Mouse (Mus musculus) olfactory bulb, adult 2 months (tissue): Measurements from ENCODE around the gene Sf3b4.

ENCODE experiments used
- CTCF ChIP-seq: fragments of 200-500 bp; IDR thresholded peaks from 2 replicates; pipeline ENCODE4 v1.5.1; 2012; ENCODE audit warnings: low read depth, mild to moderate bottlenecking, low read length, moderate library complexity; ENCODE audit not compliant: insufficient read depth
- POLR2A ChIP-seq: fragments of 200-500 bp; IDR thresholded peaks from 2 replicates; pipeline ENCODE4 v1.6.1; 2012; ENCODE audit warnings: mild to moderate bottlenecking, low read depth, low read length, moderate library complexity; ENCODE audit not compliant: insufficient read depth

GRCm38 (mm10) chr3:96152611-96153010, 19.5 kb upstream of the Sf3b4 start:
- no peak for TF ChIP-seq CTCF
- TF ChIP-seq POLR2A, result no peak
